Mouse (Mus musculus) forebrain, embryonic 13.5 days (tissue): ENCODE results near the gene Serping1. TPM values are rescaled to one million over a fixed set of nuclear protein-coding genes. Genes with fewer than 3 reads are reported as not detected.

ENCODE experiments used
- ATAC-seq: fragments of 200-750 bp; cut with Nextera tagmentation; 2 replicates; pipeline ENCODE4 v1.8.0; 2017
- H3K27ac ChIP-seq: fragments of 300-500 bp; sonication (generic); 2 replicates; pipeline ENCODE4 v1.5.1; 2015; ENCODE audit warnings: inconsistent platforms, mild to moderate bottlenecking, moderate library complexity
- H3K27me3 ChIP-seq: fragments of 300-500 bp; sonication (generic); 2 replicates; pipeline ENCODE4 v1.6.1; 2015; ENCODE audit warnings: mild to moderate bottlenecking, inconsistent platforms
- H3K36me3 ChIP-seq: fragments of 300-500 bp; sonication (generic); 2 replicates; pipeline ENCODE4 v1.6.1; 2015; ENCODE audit warnings: mild to moderate bottlenecking, inconsistent platforms; ENCODE audit not compliant: poor library complexity, severe bottlenecking
- H3K4me1 ChIP-seq: fragments of 300-500 bp; sonication (generic); 2 replicates; pipeline ENCODE4 v1.6.1; 2015; ENCODE audit warnings: inconsistent platforms
- H3K4me2 ChIP-seq: fragments of 300-500 bp; sonication (generic); 2 replicates; pipeline ENCODE4 v1.6.1; 2015; ENCODE audit warnings: inconsistent platforms, mild to moderate bottlenecking, moderate library complexity
- H3K4me3 ChIP-seq: fragments of 300-500 bp; sonication (generic); 2 replicates; pipeline ENCODE4 v1.5.1; 2015; ENCODE audit warnings: mild to moderate bottlenecking, inconsistent platforms
- H3K9ac ChIP-seq: fragments of 300-500 bp; sonication (generic); 2 replicates; pipeline ENCODE4 v1.6.1; 2015; ENCODE audit warnings: mild to moderate bottlenecking, inconsistent platforms
- H3K9me3 ChIP-seq: fragments of 300-500 bp; sonication (generic); replicated peaks from 2 replicates; pipeline ENCODE4 v1.6.1; 2016; ENCODE audit warnings: inconsistent platforms
- WGBS: fragments of 180-500 bp; shearing (Covaris S2); methylation state at CpG from one replicate; pipeline ENCODE4 v1.1.7; 2015; 5-methylcytosine and 5-hydroxymethylcytosine counted together
- polyA plus RNA-seq: library from polyadenylated mRNA; unstranded; fragments of >200 nt; fragmentation: Nextera tagmentation; extraction: Ambion mirVana; gene quantifications from 2 replicates; pipeline ENCODE4 v1.2.1, GENCODE M21; 2015

Gene Serping1
- polyA plus RNA-seq, 1 experiment from 2014 or later = 25.6 TPM

GRCm38 (mm10) chr2:84799041-84799561 is 23.9 kb upstream of the Serping1 start:
- H3K9me3 ChIP-seq = peaks cover 7% of the 10 kb centered on the region; the same call in 1 of the 2 replicates
- H3K4me1 ChIP-seq = peaks cover 4% of the 10 kb centered on the region; the same call in 1 of the 2 replicates
- H3K9ac ChIP-seq = peak overlapping the region; percentile 70
- 2% methylated on average over 16 of the region's 16 CpGs for WGBS
- H3K27me3 ChIP-seq = no peaks in the 10 kb centered on the region
- H3K27ac ChIP-seq = no peak overlapping the region
- peak; percentile 72 for ATAC-seq
- peak overlapping the region; percentile 94 for H3K4me2 ChIP-seq
- H3K4me3 ChIP-seq = peak overlapping the region; percentile 55
- H3K36me3 ChIP-seq = no peaks in the 10 kb centered on the region

- Histone ChIP-seq H3K9ac (peak within 1 kb of the TSS; percentile 70), H3K27ac (0 out of 2 replicates have a peak within 1 kb of the TSS, but pooled peaks have one; percentile 66), H3K4me1 (peaks cover 4% of the 10 kb centered on the region; the same call in 1 of the 2 replicates), H3K36me3 (no peaks in the 10 kb centered on the region), H3K27me3 (no peaks in the 10 kb centered on the region), H3K9me3 (peaks cover 7% of the 10 kb centered on the region; the same call in 1 of the 2 replicates), H3K4me3 (peak within 1 kb of the TSS; percentile 55), H3K4me2 (peak within 1 kb of the TSS; percentile 94)
- peak; percentile 79 for ATAC-seq
- WGBS = under 1% methylated on average over 21 of the region's 21 CpGs
These were observed 23.3 kb upstream of the Serping1 start, which contains the start of gene Ube2l6 for GRCm38 (mm10) chr2:84798493-84798921. TSS of gene Ube2l6 (plus strand) at chr2:84798828.

GRCm38 (mm10) chr2:84797833-84798492 is 22.7 kb upstream of the Serping1 start:
- 8% methylated on average over 13 of the region's 13 CpGs for WGBS
- Histone ChIP-seq H3K27ac (0 out of 2 replicates have a peak overlapping the region, but pooled peaks have one; percentile 66), H3K9me3 (peaks cover 7% of the 10 kb centered on the region; the same call in 1 of the 2 replicates)

GRCm38 (mm10) chr2:84793871-84794270 is 18.6 kb upstream of the Serping1 start:
- no peak for ATAC-seq
- H3K4me1 ChIP-seq = no peaks in the 10 kb centered on the region
- no peak overlapping the region for H3K4me3 ChIP-seq
- H3K9me3 ChIP-seq = peaks cover 7% of the 10 kb centered on the region; the same call in 1 of the 2 replicates
- H3K36me3 ChIP-seq = no peaks in the 10 kb centered on the region
- no peak overlapping the region for H3K9ac ChIP-seq
- no peak overlapping the region for H3K27ac ChIP-seq
- H3K27me3 ChIP-seq = no peaks in the 10 kb centered on the region
- no peak overlapping the region for H3K4me2 ChIP-seq
- 90% methylated on average over 3 of the region's 3 CpGs for WGBS

More at GRCm38 (mm10) chr2:84797833-84798492, 22.7 kb upstream of the Serping1 start:
- Histone ChIP-seq H3K9ac (peak overlapping the region; percentile 70), H3K36me3 (no peaks in the 10 kb centered on the region), H3K4me1 (peaks cover 4% of the 10 kb centered on the region; the same call in 1 of the 2 replicates), H3K4me3 (peak overlapping the region; percentile 55), H3K27me3 (no peaks in the 10 kb centered on the region), H3K4me2 (peak overlapping the region; percentile 94)
- peak; percentile 75 for ATAC-seq

GRCm38 (mm10) chr2:84793154-84793553 is 17.9 kb upstream of the Serping1 start:
- H3K27ac ChIP-seq = no peak overlapping the region
- WGBS = 95% methylated on average over 3 of the region's 3 CpGs
- no peak overlapping the region for H3K4me2 ChIP-seq
- H3K36me3 ChIP-seq = no peaks in the 10 kb centered on the region
- no peak overlapping the region for H3K9ac ChIP-seq
- H3K27me3 ChIP-seq = no peaks in the 10 kb centered on the region
- no peak for ATAC-seq
- H3K4me3 ChIP-seq = no peak overlapping the region
- no peaks in the 10 kb centered on the region for H3K4me1 ChIP-seq
- H3K9me3 ChIP-seq = peaks cover 7% of the 10 kb centered on the region; the same call in 1 of the 2 replicates

- H3K4me1 ChIP-seq = no peaks in the 10 kb centered on the region
- H3K36me3 ChIP-seq = no peaks in the 10 kb centered on the region
- H3K9me3 ChIP-seq = peaks cover 7% of the 10 kb centered on the region; the same call in 1 of the 2 replicates
- H3K4me3 ChIP-seq = no peak overlapping the region
- 88% methylated on average over 3 of the region's 3 CpGs for WGBS
- ATAC-seq = no peak
- H3K27me3 ChIP-seq = no peaks in the 10 kb centered on the region
- H3K27ac ChIP-seq = no peak overlapping the region
- no peak overlapping the region for H3K4me2 ChIP-seq
- no peak overlapping the region for H3K9ac ChIP-seq
These were observed 17.3 kb upstream of the Serping1 start for GRCm38 (mm10) chr2:84792516-84792915.

- 64% methylated on average over 9 of the region's 9 CpGs for WGBS
- Histone ChIP-seq H3K9ac (no peak overlapping the region), H3K27ac (no peak overlapping the region), H3K4me1 (no peaks in the 10 kb centered on the region), H3K4me2 (no peak overlapping the region), H3K4me3 (no peak overlapping the region), H3K9me3 (peaks cover 7% of the 10 kb centered on the region; the same call in 1 of the 2 replicates), H3K27me3 (no peaks in the 10 kb centered on the region), H3K36me3 (no peaks in the 10 kb centered on the region)
- no peak for ATAC-seq
These were observed 15.2 kb upstream of the Serping1 start for GRCm38 (mm10) chr2:84790418-84790817.

GRCm38 (mm10) chr2:84788316-84788715 is 13.1 kb upstream of the Serping1 start:
- Histone ChIP-seq H3K36me3 (no peaks in the 10 kb centered on the region), H3K4me2 (no peak overlapping the region), H3K9ac (no peak overlapping the region), H3K4me1 (no peaks in the 10 kb centered on the region), H3K27ac (no peak overlapping the region), H3K9me3 (no peaks in the 10 kb centered on the region), H3K27me3 (no peaks in the 10 kb centered on the region), H3K4me3 (no peak overlapping the region)
- no peak for ATAC-seq
- WGBS = 78% methylated on average over 3 of the region's 3 CpGs

- no peak overlapping the region for H3K4me2 ChIP-seq
- H3K4me1 ChIP-seq = no peaks in the 10 kb centered on the region
- no peak for ATAC-seq
- no peaks in the 10 kb centered on the region for H3K9me3 ChIP-seq
- no peaks in the 10 kb centered on the region for H3K36me3 ChIP-seq
- WGBS = 91% methylated on average over 3 of the region's 3 CpGs
- no peak overlapping the region for H3K4me3 ChIP-seq
- no peak overlapping the region for H3K27ac ChIP-seq
- no peak overlapping the region for H3K9ac ChIP-seq
- no peaks in the 10 kb centered on the region for H3K27me3 ChIP-seq
These were observed 8.8 kb upstream of the Serping1 start for GRCm38 (mm10) chr2:84783840-84784566.

- no peak overlapping the region for H3K9ac ChIP-seq
- no peak overlapping the region for H3K4me2 ChIP-seq
- no peak overlapping the region for H3K27ac ChIP-seq
- no peaks in the 10 kb centered on the region for H3K27me3 ChIP-seq
- H3K4me1 ChIP-seq = no peaks in the 10 kb centered on the region
- H3K36me3 ChIP-seq = no peaks in the 10 kb centered on the region
- WGBS = 95% methylated on average over 1 of the region's 1 CpGs
- ATAC-seq = no peak
- no peaks in the 10 kb centered on the region for H3K9me3 ChIP-seq
- no peak overlapping the region for H3K4me3 ChIP-seq
These were observed 8.1 kb upstream of the Serping1 start for GRCm38 (mm10) chr2:84783315-84783714.

GRCm38 (mm10) chr2:84779210-84779609 is 4.0 kb upstream of the Serping1 start:
- no peaks in the 10 kb centered on the region for H3K36me3 ChIP-seq
- no peak overlapping the region for H3K4me2 ChIP-seq
- no peak overlapping the region for H3K27ac ChIP-seq
- ATAC-seq = no peak
- H3K9ac ChIP-seq = no peak overlapping the region
- H3K27me3 ChIP-seq = no peaks in the 10 kb centered on the region
- H3K4me1 ChIP-seq = peaks cover 11% of the 10 kb centered on the region
- 57% methylated on average over 6 of the region's 6 CpGs for WGBS
- H3K9me3 ChIP-seq = no peaks in the 10 kb centered on the region
- H3K4me3 ChIP-seq = no peak overlapping the region

- Histone ChIP-seq H3K4me2 (no peak overlapping the region), H3K36me3 (no peaks in the 10 kb centered on the region), H3K27me3 (no peaks in the 10 kb centered on the region), H3K4me1 (peaks cover 14% of the 10 kb centered on the region), H3K9ac (no peak overlapping the region), H3K27ac (no peak overlapping the region), H3K4me3 (no peak overlapping the region), H3K9me3 (no peaks in the 10 kb centered on the region)
- WGBS = 60% methylated on average over 3 of the region's 3 CpGs
- no peak for ATAC-seq
These were observed 2.5 kb upstream of the Serping1 start for GRCm38 (mm10) chr2:84777706-84778105.
